Mouse (Mus musculus): Measurements from ENCODE around the gene Dlst.

GRCm38 (mm10) chr12:85175926-85176845 lies 65.6 kb downstream of the Dlst start:
- no peak for TF ChIP-seq MYOG (IDR thresholded peaks at IDR 0.05; ENCODE audit: control insufficient read depth, extremely low read depth, insufficient read length)
- TF ChIP-seq CTCF (IDR thresholded peaks at IDR 0.05; ENCODE audit: control insufficient read depth, insufficient read depth, insufficient read length): no peak
- no peak for TF ChIP-seq MAX (IDR thresholded peaks at IDR 0.05)
- no peak for TF ChIP-seq USF1 (IDR thresholded peaks at IDR 0.05; ENCODE audit: low read depth)
- TF ChIP-seq CEBPB (IDR thresholded peaks at IDR 0.05; ENCODE audit: low read depth): no peak
- no peak for TF ChIP-seq FOSL1 (IDR thresholded peaks at IDR 0.05; ENCODE audit: insufficient read depth, low read length, poor library complexity, severe bottlenecking)
- TF ChIP-seq MYOD1 (IDR thresholded peaks at IDR 0.05; ENCODE audit: control insufficient read depth, insufficient read length, low read depth): no peak

Measured in C2C12 (cell line).